Mouse (Mus musculus) layer of hippocampus, adult 9-11 months (tissue): ENCODE measurements around the gene Pds5a.

Source experiments
- DNase-seq: peaks from one replicate; pipeline ENCODE4 v3.0.0; 2022

Gene Pds5a

GRCm38 (mm10) chr5:65557109-65557508, 141.0 kb downstream of the Pds5a start:
- DNase-seq = no peak
